Mouse (Mus musculus) limb, embryonic 12.5 days (tissue): ENCODE measurements around the gene Itln1. TPM values are rescaled to one million over a fixed set of nuclear protein-coding genes. Genes with fewer than 3 reads are reported as not detected.

Experiments
- ATAC-seq: fragments of 200-750 bp; cut with Nextera tagmentation; 2 replicates; pipeline ENCODE4 v1.8.0; 2017; ENCODE audit warnings: low read depth, moderate TSS enrichment; ENCODE audit not compliant: insufficient number of reproducible peaks, insufficient read depth, low FRiP score, low TSS enrichment
- H3K27ac ChIP-seq: fragments of 300-500 bp; sonication (generic); 2 replicates; pipeline ENCODE4 v1.5.1; 2016; ENCODE audit warnings: mild to moderate bottlenecking, moderate library complexity
- H3K27me3 ChIP-seq: fragments of 300-500 bp; sonication (generic); 2 replicates; pipeline ENCODE4 v1.6.1; 2016; ENCODE audit warnings: mild to moderate bottlenecking, moderate library complexity
- H3K36me3 ChIP-seq: fragments of 300-500 bp; sonication (generic); 2 replicates; pipeline ENCODE4 v1.6.1; 2016; ENCODE audit warnings: mild to moderate bottlenecking, moderate library complexity
- H3K4me1 ChIP-seq: fragments of 300-500 bp; sonication (generic); replicated peaks from 2 replicates; pipeline ENCODE4 v1.6.1; 2016
- H3K4me2 ChIP-seq: fragments of 300-500 bp; sonication (generic); 2 replicates; pipeline ENCODE4 v1.6.1; 2016; ENCODE audit warnings: mild to moderate bottlenecking, moderate library complexity
- H3K4me3 ChIP-seq: fragments of 300-500 bp; sonication (generic); replicated peaks from 2 replicates; pipeline ENCODE4 v1.5.1; 2016; ENCODE audit warnings: mild to moderate bottlenecking
- H3K9ac ChIP-seq: fragments of 300-500 bp; sonication (generic); replicated peaks from 2 replicates; pipeline ENCODE4 v1.6.1; 2016; ENCODE audit warnings: mild to moderate bottlenecking, moderate library complexity
- H3K9me3 ChIP-seq: fragments of 300-500 bp; sonication (generic); 2 replicates; pipeline ENCODE4 v1.6.1; 2016; ENCODE audit warnings: mild to moderate bottlenecking, moderate library complexity
- WGBS: fragments of 180-500 bp; shearing (Covaris S2); methylation state at CpG from one replicate; pipeline ENCODE4 v1.1.7; 2016; 5-methylcytosine and 5-hydroxymethylcytosine counted together
- polyA plus RNA-seq: library from polyadenylated mRNA; unstranded; fragments of >200 nt; fragmentation: Nextera tagmentation; extraction: Ambion mirVana; gene quantifications from 2 replicates; pipeline ENCODE4 v1.2.1, GENCODE M21; 2016

Itln1 gene
- polyA plus RNA-seq, 1 experiment from 2014 or later = not detected

DNA sequence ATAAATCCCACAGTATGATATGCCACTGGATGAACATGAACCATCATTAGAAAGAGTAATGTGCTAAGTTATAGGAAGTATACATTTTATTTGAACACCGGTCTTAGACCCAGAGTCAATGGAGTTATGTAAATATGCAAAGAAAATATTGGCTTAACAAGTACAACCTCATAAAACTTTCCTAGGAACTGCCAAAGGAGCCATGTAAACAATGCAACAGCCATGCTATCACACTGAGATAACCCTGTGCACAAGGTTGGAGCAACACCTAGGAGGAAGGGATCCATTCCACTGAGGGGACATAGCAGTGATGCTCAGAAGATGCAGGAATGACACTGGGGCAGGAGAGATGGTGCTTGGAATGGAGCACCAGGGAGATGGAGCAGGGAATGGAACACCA lies 21.3 kb downstream of the Itln1 start:
- ATAC-seq = no peak
- no peaks in the 10 kb centered on the region for H3K27me3 ChIP-seq
- H3K4me2 ChIP-seq = no peak overlapping the region
- no peak overlapping the region for H3K4me3 ChIP-seq
- no peaks in the 10 kb centered on the region for H3K36me3 ChIP-seq
- H3K27ac ChIP-seq = no peak overlapping the region
- WGBS = 89% methylated on average over 1 of the region's 1 CpGs
- H3K9ac ChIP-seq = no peak overlapping the region
- H3K4me1 ChIP-seq = no peaks in the 10 kb centered on the region
- H3K9me3 ChIP-seq = no peaks in the 10 kb centered on the region; the same call in 1 of the 2 replicates

DNA sequence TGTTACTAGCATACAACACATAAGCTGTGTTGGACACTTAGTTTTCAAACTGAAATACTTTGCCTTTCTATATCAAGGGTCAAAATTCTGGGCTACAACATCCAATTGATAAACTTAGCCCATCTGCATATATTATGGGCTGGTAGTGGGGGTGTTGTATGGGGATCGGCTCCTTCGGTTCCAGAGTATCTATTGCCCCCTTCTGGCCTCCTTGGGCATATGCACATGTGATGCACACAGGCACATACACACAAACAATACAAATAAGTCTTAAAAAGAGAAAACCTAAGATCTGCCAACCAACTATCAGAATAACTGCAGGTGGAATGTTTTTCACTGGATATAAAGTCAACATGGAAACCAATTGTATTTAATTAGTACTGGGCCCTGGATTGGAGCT lies 21.9 kb downstream of the Itln1 start:
- Histone ChIP-seq H3K4me2 (no peak overlapping the region), H3K9me3 (no peaks in the 10 kb centered on the region; the same call in 1 of the 2 replicates), H3K4me3 (no peak overlapping the region), H3K27ac (no peak overlapping the region), H3K9ac (no peak overlapping the region), H3K36me3 (no peaks in the 10 kb centered on the region), H3K4me1 (no peaks in the 10 kb centered on the region), H3K27me3 (no peaks in the 10 kb centered on the region)
- WGBS = 94% methylated on average over 2 of the region's 2 CpGs
- ATAC-seq = no peak

DNA sequence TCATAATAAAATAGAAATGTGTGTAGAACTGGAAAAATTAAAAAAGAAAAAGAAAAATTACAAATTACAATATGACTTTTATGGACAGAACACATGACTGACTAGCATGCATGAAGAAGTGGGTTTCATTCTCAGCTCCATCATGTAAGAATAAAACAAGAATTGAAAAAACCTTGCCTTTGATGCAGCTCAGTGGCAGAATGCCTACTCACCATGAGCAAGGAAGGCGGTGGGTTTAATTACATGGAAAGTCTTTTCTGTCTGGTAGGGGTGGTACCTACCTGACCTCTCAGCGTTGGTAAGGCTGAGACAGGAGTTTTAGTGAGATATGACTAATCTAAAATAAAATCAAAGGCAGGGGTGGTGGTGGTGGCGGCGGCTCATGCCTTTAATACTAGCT lies 30.5 kb downstream of the Itln1 start:
- H3K4me2 ChIP-seq = peak overlapping the region; percentile 63
- H3K4me1 ChIP-seq = peaks cover 3% of the 10 kb centered on the region
- WGBS = 77% methylated on average over 4 of the region's 4 CpGs
- no peak overlapping the region for H3K27ac ChIP-seq
- H3K9me3 ChIP-seq = no peaks in the 10 kb centered on the region
- H3K9ac ChIP-seq = no peak overlapping the region
- H3K27me3 ChIP-seq = no peaks in the 10 kb centered on the region
- H3K36me3 ChIP-seq = no peaks in the 10 kb centered on the region
- no peak for ATAC-seq
- H3K4me3 ChIP-seq = 0 out of 2 replicates have a peak overlapping the region, but pooled peaks have one; percentile 17

GRCm38 (mm10) chr1:171503592-171504291 lies 31.4 kb downstream of the Itln1 start:
- Histone ChIP-seq H3K27ac (peak overlapping the region; percentile 96), H3K36me3 (no peaks in the 10 kb centered on the region), H3K4me1 (peaks cover 3% of the 10 kb centered on the region), H3K9me3 (no peaks in the 10 kb centered on the region), H3K9ac (peak overlapping the region; percentile 74), H3K4me3 (peak overlapping the region; percentile 57), H3K27me3 (no peaks in the 10 kb centered on the region), H3K4me2 (peak overlapping the region; percentile 63)
- WGBS = under 1% methylated on average over 53 of the region's 53 CpGs
- ATAC-seq = peak; percentile 54

DNA sequence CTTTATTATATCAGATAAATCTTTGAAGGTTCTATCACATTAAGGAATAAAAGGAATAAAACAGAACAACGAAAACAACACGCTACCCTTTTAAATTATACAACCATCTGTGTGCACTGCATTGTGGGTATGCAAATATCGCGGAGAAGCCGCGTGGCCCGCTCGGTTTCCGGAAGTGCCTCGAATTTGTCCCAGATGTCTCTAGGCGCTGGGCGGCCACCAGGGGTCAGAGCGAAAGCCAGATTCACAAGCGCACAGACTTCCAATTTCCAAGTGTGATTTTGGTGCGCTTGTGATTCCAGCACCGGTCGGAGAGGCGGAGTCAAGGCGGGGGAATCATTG lies 31.9 kb downstream of the Itln1 start, which contains the start of gene Alyref2:
TSS of gene Alyref2 (plus strand) at position 229 of the 342 bp plus-strand sequence.
- peak within 1 kb of the TSS; percentile 74 for H3K9ac ChIP-seq
- peak within 1 kb of the TSS; percentile 96 for H3K27ac ChIP-seq
- H3K27me3 ChIP-seq = no peaks in the 10 kb centered on the region
- H3K4me1 ChIP-seq = peaks cover 3% of the 10 kb centered on the region
- H3K36me3 ChIP-seq = no peaks in the 10 kb centered on the region
- peak; percentile 86 for ATAC-seq
- H3K9me3 ChIP-seq = no peaks in the 10 kb centered on the region
- under 1% methylated on average over 19 of the region's 19 CpGs for WGBS
- H3K4me3 ChIP-seq = peak within 1 kb of the TSS; percentile 57
- peak within 1 kb of the TSS; percentile 63 for H3K4me2 ChIP-seq

DNA sequence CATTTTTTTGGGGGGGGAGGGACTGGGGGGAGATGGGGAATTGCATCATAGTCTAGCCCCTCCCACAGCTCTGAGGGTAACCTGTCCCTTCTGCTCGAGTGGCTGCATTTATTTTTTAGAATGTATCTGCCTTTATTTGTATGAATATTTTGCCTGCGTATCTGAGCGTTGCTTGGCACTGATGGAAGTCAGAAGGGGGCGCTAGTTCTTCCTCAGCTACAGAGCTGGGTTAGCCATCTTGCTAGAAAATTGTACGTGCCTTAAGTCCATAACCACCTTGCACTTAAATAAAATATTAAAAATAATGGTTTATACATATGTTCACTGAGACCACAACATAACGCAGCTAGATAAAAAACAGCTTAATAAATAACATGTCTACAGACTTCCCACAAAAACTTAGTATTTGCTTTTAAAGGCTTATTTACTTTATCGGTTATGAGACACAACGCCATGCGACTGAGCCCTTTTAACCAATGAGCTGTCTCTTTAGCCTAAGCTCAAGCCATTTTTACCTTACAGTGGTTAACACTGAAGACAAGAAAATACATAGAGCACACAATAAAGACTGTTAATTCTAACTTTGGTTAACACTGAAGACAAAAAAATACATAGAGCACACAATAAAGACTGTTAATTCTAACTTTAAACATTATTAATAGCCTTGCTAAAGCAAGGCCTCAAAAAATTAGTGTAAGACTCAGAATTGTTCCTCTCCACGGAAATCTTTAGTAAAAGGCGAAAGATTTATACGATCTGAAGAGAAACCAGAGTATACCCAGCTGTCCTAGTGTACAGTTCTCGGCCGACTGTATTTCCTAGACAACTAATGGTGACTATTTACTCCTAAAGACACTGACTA lies 32.5 kb downstream of the Itln1 start:
- Histone ChIP-seq H3K4me1 (peaks cover 3% of the 10 kb centered on the region), H3K4me2 (peak overlapping the region; percentile 63), H3K9ac (no peak overlapping the region), H3K9me3 (no peaks in the 10 kb centered on the region), H3K27me3 (no peaks in the 10 kb centered on the region), H3K36me3 (no peaks in the 10 kb centered on the region), H3K4me3 (peak overlapping the region; percentile 57), H3K27ac (peak overlapping the region; percentile 96)
- under 1% methylated on average over 14 of the region's 14 CpGs for WGBS
- ATAC-seq = peak; percentile 88

- Histone ChIP-seq H3K27ac (peak overlapping the region; percentile 79), H3K4me2 (peak overlapping the region; percentile 40), H3K9me3 (0 out of 2 replicates have a peak, but pooled peaks cover 3% of the 10 kb centered on the region), H3K4me3 (peak overlapping the region; percentile 15; the same call in 1 of the 2 replicates), H3K9ac (no peak overlapping the region), H3K36me3 (no peaks in the 10 kb centered on the region), H3K27me3 (no peaks in the 10 kb centered on the region), H3K4me1 (peaks cover 3% of the 10 kb centered on the region)
- no peak for ATAC-seq
- WGBS = 5% methylated on average over 5 of the region's 5 CpGs
Measured at GRCm38 (mm10) chr1:171501636-171502080, 33.4 kb downstream of the Itln1 start.

GRCm38 (mm10) chr1:171501016-171501610 lies 34.0 kb downstream of the Itln1 start:
- ATAC-seq = no peak
- Histone ChIP-seq H3K27me3 (no peaks in the 10 kb centered on the region), H3K4me2 (no peak overlapping the region), H3K9ac (no peak overlapping the region), H3K9me3 (0 out of 2 replicates have a peak, but pooled peaks cover 3% of the 10 kb centered on the region), H3K36me3 (no peaks in the 10 kb centered on the region), H3K27ac (peak overlapping the region; percentile 79; the same call in 1 of the 2 replicates), H3K4me1 (peaks cover 3% of the 10 kb centered on the region), H3K4me3 (no peak overlapping the region)
- WGBS = 56% methylated on average over 6 of the region's 6 CpGs

DNA sequence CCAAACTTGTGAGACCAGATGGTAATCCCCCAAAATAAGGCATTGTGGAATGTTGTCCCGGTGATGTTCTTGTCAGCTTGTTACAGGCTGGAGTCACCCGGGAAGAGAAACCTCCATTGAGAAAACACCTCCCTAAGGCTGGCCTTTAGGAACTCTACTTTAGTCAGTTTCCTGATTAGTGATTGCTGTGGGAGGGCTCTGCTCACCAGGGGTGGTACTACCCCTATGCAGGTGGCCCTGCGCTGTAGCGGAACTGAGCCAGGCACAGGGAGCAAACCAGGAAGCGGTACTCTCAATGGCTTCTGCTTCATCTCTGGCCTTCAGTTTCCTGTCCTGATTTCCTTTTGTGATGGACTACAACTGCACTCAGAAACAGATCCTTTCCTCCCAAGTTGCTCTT lies 35.2 kb downstream of the Itln1 start:
- Histone ChIP-seq H3K4me1 (peaks cover 3% of the 10 kb centered on the region), H3K9me3 (0 out of 2 replicates have a peak, but pooled peaks cover 3% of the 10 kb centered on the region), H3K9ac (no peak overlapping the region), H3K36me3 (no peaks in the 10 kb centered on the region), H3K27me3 (no peaks in the 10 kb centered on the region), H3K4me2 (no peak overlapping the region), H3K4me3 (no peak overlapping the region), H3K27ac (no peak overlapping the region)
- WGBS = 81% methylated on average over 5 of the region's 5 CpGs
- ATAC-seq = no peak

GRCm38 (mm10) chr1:171495371-171495770 lies 39.7 kb downstream of the Itln1 start:
- H3K9me3 ChIP-seq = peaks cover 18% of the 10 kb centered on the region; the same call in 1 of the 2 replicates
- ATAC-seq = no peak
- no peak overlapping the region for H3K4me2 ChIP-seq
- no peaks in the 10 kb centered on the region for H3K27me3 ChIP-seq
- no peak overlapping the region for H3K9ac ChIP-seq
- no peaks in the 10 kb centered on the region for H3K36me3 ChIP-seq
- 89% methylated on average over 6 of the region's 6 CpGs for WGBS
- H3K4me3 ChIP-seq = no peak overlapping the region
- H3K4me1 ChIP-seq = no peaks in the 10 kb centered on the region
- H3K27ac ChIP-seq = no peak overlapping the region

GRCm38 (mm10) chr1:171494241-171494640 lies 40.9 kb downstream of the Itln1 start:
- WGBS = 92% methylated on average over 13 of the region's 13 CpGs

More at GRCm38 (mm10) chr1:171494241-171494640, 40.9 kb downstream of the Itln1 start:
- H3K9me3 ChIP-seq = peaks cover 25% of the 10 kb centered on the region
- no peak overlapping the region for H3K27ac ChIP-seq
- ATAC-seq = no peak
- H3K4me1 ChIP-seq = no peaks in the 10 kb centered on the region
- no peak overlapping the region for H3K9ac ChIP-seq
- H3K4me3 ChIP-seq = no peak overlapping the region
- no peak overlapping the region for H3K4me2 ChIP-seq
- H3K27me3 ChIP-seq = no peaks in the 10 kb centered on the region
- no peaks in the 10 kb centered on the region for H3K36me3 ChIP-seq
